Mouse (Mus musculus) bone marrow, adult 2 months (tissue): ENCODE results near the gene Itih4.

ENCODE experiments used
- CTCF ChIP-seq: fragments of 200-500 bp; IDR thresholded peaks from 2 replicates; pipeline ENCODE4 v1.5.1; 2011; ENCODE audit warnings: low read length, control low read depth; ENCODE audit not compliant: control insufficient read depth, insufficient read depth
- POLR2A ChIP-seq: fragments of 200-500 bp; IDR thresholded peaks from 2 replicates; pipeline ENCODE4 v1.6.1; 2011; ENCODE audit warnings: low read depth, mild to moderate bottlenecking, control low read depth, low read length, borderline replicate concordance; ENCODE audit not compliant: control insufficient read depth

GRCm38 (mm10) chr14:30875955-30876354 lies 10.3 kb upstream of the Itih4 start:
- TF ChIP-seq POLR2A: no peak
- TF ChIP-seq CTCF: no peak
